Mouse (Mus musculus) megakaryocyte, embryonic 14.5 days (primary cell): ENCODE results near the gene Ints5.

Experiments
- FLI1 ChIP-seq: IDR thresholded peaks from 2 replicates; pipeline ENCODE4 v1.6.1; 2012; ENCODE audit warnings: low read length, inconsistent platforms, mixed read lengths
- GATA1 ChIP-seq: IDR thresholded peaks from 3 replicates; pipeline ENCODE4 v1.6.1; 2012; ENCODE audit warnings: mixed read lengths, low read length, inconsistent platforms, borderline replicate concordance

DNA sequence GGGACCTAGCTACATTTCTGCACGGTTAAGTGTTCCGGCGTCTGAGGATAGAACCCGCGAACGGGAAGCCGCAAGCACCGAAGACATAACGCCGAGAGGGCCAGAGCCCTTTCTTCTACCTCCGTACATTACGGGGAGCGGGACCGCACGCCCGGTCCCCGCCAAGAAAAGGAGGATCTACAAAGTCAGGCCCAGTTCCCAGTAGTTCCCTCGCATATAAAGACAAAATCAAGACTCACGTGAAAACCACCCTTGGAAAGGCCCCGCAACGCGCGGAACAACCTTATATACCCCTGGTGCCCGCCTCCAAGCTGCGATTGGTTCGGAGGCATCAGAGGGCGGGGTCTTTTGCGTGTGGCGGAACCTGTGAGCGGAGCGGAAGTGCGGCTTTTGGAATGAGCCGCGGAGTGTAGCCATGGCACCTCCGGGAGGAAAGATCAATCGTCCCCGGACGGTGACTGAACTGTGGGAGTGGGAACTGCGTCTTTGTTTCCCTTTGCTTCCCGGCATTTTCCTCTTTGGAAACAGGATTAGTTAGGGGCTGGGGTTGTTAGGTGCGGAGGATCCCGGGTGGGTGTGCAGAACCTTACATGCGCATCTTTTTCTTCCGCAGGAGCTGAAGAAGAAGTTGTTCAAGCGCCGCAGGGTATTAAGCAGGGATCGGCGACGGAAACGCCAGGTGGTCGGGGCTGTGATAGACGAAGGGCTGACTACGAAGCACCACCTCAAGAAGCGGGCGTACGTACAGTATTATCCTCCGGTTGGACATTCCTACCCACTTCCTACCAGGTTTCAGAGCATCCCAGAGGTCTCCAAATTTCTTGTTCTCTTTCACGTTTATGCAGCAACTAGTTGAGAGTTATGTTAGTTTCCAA is 4.1 kb upstream of the Ints5 start, which contains the start of the genes 1810009A15Rik and Gm49416:
- TF ChIP-seq GATA1 (no peak), FLI1 (no peak)
